Mouse (Mus musculus) cortical plate, adult 2 months (tissue): ENCODE data around the gene Abcg4. TPM values are rescaled to one million over a fixed set of nuclear protein-coding genes. Genes with fewer than 3 reads are reported as not detected.
"Not testable (repeated sequence)": the region's sequence is repeated elsewhere in the genome, so short reads cannot be mapped to it uniquely, and the experiment has no call there.

Experiments
- H3K27ac ChIP-seq: fragments of 200-500 bp; 2 replicates; pipeline ENCODE4 v1.5.1; 2012; ENCODE audit warnings: low read length, control low read depth, inconsistent platforms; ENCODE audit not compliant: insufficient read depth
- H3K4me1 ChIP-seq: fragments of 200-500 bp; 2 replicates; pipeline ENCODE4 v1.6.1; 2011; ENCODE audit warnings: low read length; ENCODE audit not compliant: control insufficient read depth, insufficient read depth
- H3K4me3 ChIP-seq: fragments of 200-500 bp; 2 replicates; pipeline ENCODE4 v1.5.1; 2011; ENCODE audit warnings: mild to moderate bottlenecking, low read length, control low read depth; ENCODE audit not compliant: insufficient read depth
- CTCF ChIP-seq: fragments of 200-500 bp; IDR thresholded peaks from 2 replicates; pipeline ENCODE4 v1.5.1; 2011; ENCODE audit warnings: mild to moderate bottlenecking, control low read depth, low read length; ENCODE audit not compliant: insufficient read depth; ENCODE audit errors: extremely low read depth
- POLR2A ChIP-seq: fragments of 200-500 bp; IDR thresholded peaks from 2 replicates; pipeline ENCODE4 v1.6.1; 2011; ENCODE audit warnings: mild to moderate bottlenecking, low read length, control low read depth; ENCODE audit not compliant: insufficient read depth; ENCODE audit errors: extremely low read depth
- polyA plus RNA-seq: library from polyadenylated mRNA; depleted of rRNA; stranded (reverse); fragments of >200 nt; gene quantifications from 2 replicates; pipeline ENCODE4 v1.2.3, GENCODE M21; 2012

Abcg4 gene
- polyA plus RNA-seq, 1 experiment = 86.3 TPM

DNA sequence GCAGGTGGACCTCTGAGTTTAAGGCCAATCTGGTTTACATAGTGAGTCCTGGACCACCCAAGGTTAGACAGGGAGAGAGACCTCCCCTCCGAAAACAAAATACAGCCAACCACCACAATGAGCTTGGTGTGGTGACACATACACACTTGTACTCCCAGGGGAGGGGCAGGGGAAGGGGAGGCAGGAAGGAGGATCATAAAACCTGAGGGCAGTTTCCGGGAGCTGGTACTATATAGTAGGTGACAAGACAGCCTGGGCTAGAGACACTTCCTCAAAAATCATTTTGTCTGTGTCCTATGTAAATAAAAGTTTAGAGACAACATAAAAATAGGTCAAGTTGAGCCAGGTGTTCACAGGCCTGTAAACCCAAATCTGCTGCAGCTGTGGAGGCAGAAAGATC lies 18.8 kb upstream of the Abcg4 start:
- TF ChIP-seq POLR2A = no peak
- no peak for TF ChIP-seq CTCF
- H3K4me3 ChIP-seq = no peak overlapping the region
- H3K27ac ChIP-seq = no peak overlapping the region
- no peaks in the 10 kb centered on the region for H3K4me1 ChIP-seq

GRCm38 (mm10) chr9:44306532-44306931 lies 18.1 kb upstream of the Abcg4 start:
- Histone ChIP-seq H3K4me3 (no peak overlapping the region), H3K27ac (no peak overlapping the region), H3K4me1 (no peaks in the 10 kb centered on the region)
- TF ChIP-seq POLR2A (no peak), CTCF (no peak)

- Histone ChIP-seq H3K27ac (0 out of 2 replicates have a peak within 1 kb of the TSS, but pooled peaks have one; percentile 5), H3K4me3 (peak within 1 kb of the TSS; percentile 77)
Observed at GRCm38 (mm10) chr9:44305466-44306079, 17.2 kb upstream of the Abcg4 start, which contains the start of gene Hinfp. Hinfp (minus strand) TSS chr9:44305671.

DNA sequence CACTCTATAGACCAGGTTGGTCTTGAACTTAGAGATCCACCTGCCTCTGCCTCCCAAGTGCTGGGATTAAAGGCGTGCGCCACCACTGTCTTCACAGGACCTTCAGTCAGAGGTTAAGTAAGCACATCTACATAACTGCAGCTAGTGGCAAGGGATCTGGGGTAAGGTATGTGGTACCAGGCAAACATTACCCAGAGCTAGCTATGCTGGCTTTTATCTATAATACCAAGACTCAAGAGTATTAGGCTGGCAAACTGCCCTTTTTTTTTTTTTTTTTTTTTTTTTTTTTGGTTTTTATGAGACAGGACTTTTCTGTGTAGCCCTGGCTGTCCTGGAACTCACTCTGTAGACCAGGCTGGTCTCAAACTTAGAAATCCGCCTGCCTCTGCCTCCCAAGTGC lies 11.6 kb upstream of the Abcg4 start:
- H3K27ac ChIP-seq, H3K4me1 ChIP-seq: not testable (repeated sequence)

More at GRCm38 (mm10) chr9:44305466-44306079, 17.2 kb upstream of the Abcg4 start, which contains the start of gene Hinfp:
- TF ChIP-seq CTCF = no peak
- peak; percentile 95 for TF ChIP-seq POLR2A
- H3K4me1 ChIP-seq = no peaks in the 10 kb centered on the region

GRCm38 (mm10) chr9:44292490-44292889 lies 4.1 kb upstream of the Abcg4 start:
- TF ChIP-seq POLR2A (no peak), CTCF (peak; percentile 57)
- H3K4me1 ChIP-seq = peaks cover 3% of the 10 kb centered on the region; the same call in 1 of the 2 replicates
- no peak overlapping the region for H3K27ac ChIP-seq
- H3K4me3 ChIP-seq = no peak overlapping the region

More for the DNA sequence above, 11.6 kb upstream of the Abcg4 start:
- not testable (repeated sequence) for H3K4me3 ChIP-seq

- peak overlapping the region; percentile 87 for H3K4me3 ChIP-seq
- peaks cover 4% of the 10 kb centered on the region; the same call in 1 of the 2 replicates for H3K4me1 ChIP-seq
- H3K27ac ChIP-seq = no peak overlapping the region
- no peak for TF ChIP-seq POLR2A
- no peak for TF ChIP-seq CTCF
Observed at GRCm38 (mm10) chr9:44288959-44289291, 510 bp upstream of the Abcg4 start.

- H3K4me1 ChIP-seq = peaks cover 4% of the 10 kb centered on the region; the same call in 1 of the 2 replicates
- TF ChIP-seq CTCF = no peak
- TF ChIP-seq POLR2A = no peak
- peak overlapping the region; percentile 87 for H3K4me3 ChIP-seq
- H3K27ac ChIP-seq = peak overlapping the region; percentile 13
Observed at GRCm38 (mm10) chr9:44287401-44288075, 877 bp downstream of the Abcg4 start.

GRCm38 (mm10) chr9:44287003-44287400 lies 1.4 kb downstream of the Abcg4 start:
- Histone ChIP-seq H3K4me3 (peak overlapping the region; percentile 87), H3K27ac (0 out of 2 replicates have a peak overlapping the region, but pooled peaks have one; percentile 13), H3K4me1 (peaks cover 4% of the 10 kb centered on the region; the same call in 1 of the 2 replicates)
- TF ChIP-seq POLR2A (no peak), CTCF (no peak)

DNA sequence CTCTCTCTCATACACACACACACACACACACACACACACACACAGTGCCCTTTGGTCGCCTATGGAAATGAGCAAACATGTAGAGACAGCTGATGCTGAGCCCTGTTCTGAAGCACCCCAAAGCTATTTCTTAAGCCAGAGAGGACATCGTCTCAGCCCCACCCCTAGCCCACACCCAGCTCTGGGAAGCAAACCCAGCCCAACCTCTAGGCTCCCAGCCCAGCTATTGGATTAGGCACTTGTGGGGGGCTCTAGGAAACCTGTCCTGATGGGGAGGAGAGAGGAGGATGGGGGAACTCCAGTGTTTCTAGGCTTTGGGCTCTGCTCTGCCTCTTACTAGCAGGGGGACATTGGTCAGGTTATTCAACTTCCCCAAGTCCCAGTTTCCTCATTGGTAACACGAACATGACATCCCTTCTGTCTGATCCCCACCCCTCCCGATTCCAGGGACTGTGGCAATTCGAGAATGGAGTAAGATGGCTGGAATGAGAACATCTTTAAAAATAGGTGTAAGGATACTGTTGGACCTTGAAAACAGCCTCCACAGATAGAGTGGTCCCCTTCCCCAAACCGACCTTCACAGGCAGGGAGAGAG lies 2.1 kb downstream of the Abcg4 start:
- Histone ChIP-seq H3K27ac (no peak overlapping the region), H3K4me1 (peaks cover 4% of the 10 kb centered on the region; the same call in 1 of the 2 replicates), H3K4me3 (peak overlapping the region; percentile 87)
- TF ChIP-seq CTCF (no peak), POLR2A (no peak)
